Mouse (Mus musculus) cerebellum, adult 2 months (tissue): ENCODE measurements around the gene Cacna1i.

Experiments
- CTCF ChIP-seq: fragments of 200-500 bp; IDR thresholded peaks from 2 replicates; pipeline ENCODE4 v1.5.1; 2011; ENCODE audit warnings: low read depth, mild to moderate bottlenecking, control low read depth, low read length, moderate library complexity, borderline replicate concordance; ENCODE audit not compliant: insufficient read depth
- POLR2A ChIP-seq: fragments of 200-500 bp; IDR thresholded peaks from 2 replicates; pipeline ENCODE4 v1.6.1; 2011; ENCODE audit warnings: low read length, control low read depth, borderline replicate concordance; ENCODE audit not compliant: insufficient read depth

GRCm38 (mm10) chr15:80358798-80359197 is 71.8 kb downstream of the Cacna1i start:
- TF ChIP-seq CTCF (no peak), POLR2A (no peak)
